Mouse (Mus musculus) colon, adult 2 months (tissue): ENCODE data around the gene Dsn1. TPM values are rescaled to one million over a fixed set of nuclear protein-coding genes. Genes with fewer than 3 reads are reported as not detected.

Experiments
- polyA plus RNA-seq: library from polyadenylated mRNA; depleted of rRNA; stranded (reverse); fragments of >200 nt; gene quantifications from 2 replicates; pipeline ENCODE4 v1.2.3, GENCODE M21; 2012; rRNA removed

Dsn1 gene
- 1.2 and 1.6 TPM in 2 replicates for polyA plus RNA-seq

GRCm38 (mm10) chr2:157006511-157007233, at the start of gene Dsn1:
Dsn1 (minus strand) TSS chr2:157007154.

GRCm38 (mm10) chr2:156991470-156992319, 15.3 kb downstream of the Dsn1 start, which contains the start of gene Ndrg3:
Ndrg3 (minus strand) TSS chr2:156992056.

Other genes starting within 250 kb of the Dsn1 start
- gene Myl9, start 231.7 kb downstream of the Dsn1 start, polyA plus RNA-seq: 1,003 and 1,210 TPM in 2 replicates
- 4.3 and 4.6 TPM in 2 replicates for gene Tgif2, start 167.1 kb downstream of the Dsn1 start, polyA plus RNA-seq
- gene 4930518I15Rik, start 149.2 kb downstream of the Dsn1 start, polyA plus RNA-seq: 0.35 and 0.59 TPM in 2 replicates
- gene Rab5if, start 144.0 kb downstream of the Dsn1 start, polyA plus RNA-seq: 120 and 139 TPM in 2 replicates
- 0.35 and 0.51 TPM in 2 replicates for gene Sla2, start 120.0 kb downstream of the Dsn1 start, polyA plus RNA-seq
- 42.4 and 44.8 TPM in 2 replicates for gene Ndrg3, start 15.1 kb downstream of the Dsn1 start, polyA plus RNA-seq
- 7.4 and 9.7 TPM in 2 replicates for gene Soga1, start 72.1 kb upstream of the Dsn1 start, polyA plus RNA-seq
- gene Tldc2, start 79.9 kb upstream of the Dsn1 start, polyA plus RNA-seq: 7.1 and 7.9 TPM in 2 replicates
- gene Samhd1, start 128.1 kb upstream of the Dsn1 start, polyA plus RNA-seq: 32.8 and 33.3 TPM in 2 replicates
- gene Rbl1, start 197.4 kb upstream of the Dsn1 start, polyA plus RNA-seq: 6.4 and 7.1 TPM in 2 replicates